Mouse (Mus musculus) thymus, adult 2 months (tissue): ENCODE measurements at regions not wholly inside any gene's neighbourhood (a gene's known extent, or its start where the extent isn't known, plus 50 kb on each side); places are given as distances from the start of the nearest gene placed in this dataset.

ENCODE experiments used
- DNase-seq: peaks from one replicate; pipeline ENCODE4 v3.0.0; 2021
- H3K27ac ChIP-seq: fragments of 200-500 bp; 2 replicates; pipeline ENCODE4 v1.5.1; 2012; ENCODE audit warnings: low read length, control low read depth; ENCODE audit not compliant: control insufficient read depth, insufficient read depth
- H3K27me3 ChIP-seq: fragments of 200-500 bp; 2 replicates; pipeline ENCODE4 v1.6.1; 2012; ENCODE audit warnings: mild to moderate bottlenecking, low read length, moderate library complexity, mixed read lengths; ENCODE audit not compliant: control insufficient read depth, insufficient read depth
- H3K36me3 ChIP-seq: fragments of 200-500 bp; 2 replicates; pipeline ENCODE4 v1.6.1; 2012; ENCODE audit warnings: mild to moderate bottlenecking, low read length, moderate library complexity; ENCODE audit not compliant: control insufficient read depth, insufficient read depth
- H3K4me1 ChIP-seq: fragments of 200-500 bp; replicated peaks from 2 replicates; pipeline ENCODE4 v1.6.1; 2012; ENCODE audit warnings: low read length; ENCODE audit not compliant: control insufficient read depth, insufficient read depth
- H3K4me3 ChIP-seq: fragments of 200-500 bp; 2 replicates; pipeline ENCODE4 v1.5.1; 2012; ENCODE audit warnings: mild to moderate bottlenecking, low read length, control low read depth, moderate library complexity; ENCODE audit not compliant: control insufficient read depth, insufficient read depth
- CTCF ChIP-seq: fragments of 200-500 bp; IDR thresholded peaks from 2 replicates; pipeline ENCODE4 v1.5.1; 2012; ENCODE audit warnings: mild to moderate bottlenecking, control low read depth, low read length, moderate library complexity, borderline replicate concordance; ENCODE audit not compliant: control insufficient read depth, poor library complexity, insufficient read depth; ENCODE audit errors: extremely low read depth
- POLR2A ChIP-seq: fragments of 200-500 bp; IDR thresholded peaks from 2 replicates; pipeline ENCODE4 v1.6.1; 2012; ENCODE audit warnings: mild to moderate bottlenecking, low read length, control low read depth, moderate library complexity; ENCODE audit not compliant: control insufficient read depth, poor library complexity, insufficient read depth; ENCODE audit errors: extremely low read depth
- WGBS: fragments of 180-500 bp; shearing (Covaris S2); methylation state at CpG from one replicate; pipeline ENCODE4 v1.1.7; 2018; 5-methylcytosine and 5-hydroxymethylcytosine counted together

DNA sequence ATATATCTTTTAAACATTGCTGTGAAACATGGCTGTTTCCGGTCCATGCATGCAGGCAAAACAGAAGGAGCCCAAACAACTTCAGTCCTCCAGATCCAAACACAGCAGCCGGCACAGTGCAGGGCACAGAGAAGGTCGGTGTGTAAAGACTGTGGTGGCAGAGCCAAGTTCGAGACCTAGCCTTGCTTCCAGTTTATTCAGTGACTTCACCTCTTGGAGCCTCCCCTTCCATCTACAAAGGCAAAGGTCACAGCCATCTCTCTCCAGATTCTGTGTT, 265.5 kb upstream of the Map3k7 start:
- 78% methylated on average over 4 of the region's 4 CpGs for WGBS
- Histone ChIP-seq H3K4me1 (no peaks in the 10 kb centered on the region), H3K27me3 (no peaks in the 10 kb centered on the region), H3K36me3 (no peaks in the 10 kb centered on the region), H3K4me3 (no peak overlapping the region), H3K27ac (no peak overlapping the region)
- TF ChIP-seq CTCF = no peak
- TF ChIP-seq POLR2A = no peak
- no peak for DNase-seq

DNA sequence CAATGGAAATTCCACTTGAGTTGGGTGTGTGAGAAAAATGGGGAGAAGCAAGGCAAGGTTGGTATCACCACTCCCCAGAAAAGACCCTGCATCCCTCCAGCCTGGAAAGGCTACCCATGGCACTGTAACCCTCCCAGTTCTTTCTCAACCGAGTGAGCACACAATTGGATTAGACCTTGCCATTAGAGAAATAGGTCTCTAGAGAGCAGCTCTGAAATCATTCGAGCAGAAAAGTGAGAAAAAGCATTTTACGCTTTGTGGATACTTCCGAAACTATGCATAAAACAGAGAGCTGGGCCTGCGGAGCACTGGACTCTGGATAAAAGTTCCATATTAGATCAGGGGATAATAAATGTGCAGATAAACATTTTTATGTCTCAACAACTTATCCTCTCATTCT, 264.6 kb upstream of the Map3k7 start:
- TF ChIP-seq POLR2A (no peak), CTCF (no peak)
- 92% methylated on average over 5 of the region's 5 CpGs for WGBS
- no peak for DNase-seq
- H3K27ac ChIP-seq = no peak overlapping the region
- H3K4me3 ChIP-seq = no peak overlapping the region
- H3K27me3 ChIP-seq = no peaks in the 10 kb centered on the region
- no peaks in the 10 kb centered on the region for H3K4me1 ChIP-seq
- H3K36me3 ChIP-seq = no peaks in the 10 kb centered on the region

DNA sequence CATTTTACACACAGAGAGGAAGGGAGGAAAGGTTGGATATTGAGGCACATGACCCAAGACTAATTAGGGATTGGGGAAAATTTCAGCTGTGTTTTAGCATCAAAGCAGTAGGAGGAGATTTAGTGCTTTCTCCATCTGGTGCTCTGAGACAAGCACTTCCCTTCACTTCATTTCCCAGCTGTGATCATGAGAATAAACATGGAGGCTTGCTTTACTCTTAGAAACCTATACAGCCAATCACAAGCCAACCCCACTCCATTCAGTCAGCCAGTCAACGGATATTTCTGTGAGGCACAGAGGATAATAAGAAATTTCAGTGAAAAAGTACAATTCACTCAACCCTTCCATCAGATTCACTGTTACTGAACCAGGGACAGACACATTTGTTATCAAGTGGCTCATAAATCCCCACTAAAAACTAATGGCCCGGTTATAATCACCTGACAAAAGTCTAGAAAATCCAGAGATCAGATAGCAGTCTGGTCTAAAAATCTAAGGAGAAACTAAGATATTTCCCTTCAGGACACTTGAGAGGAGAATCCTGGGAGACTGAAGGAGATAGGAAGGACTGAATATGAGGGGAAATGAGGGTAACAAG, 249.7 kb upstream of the Map3k7 start:
- no peaks in the 10 kb centered on the region for H3K36me3 ChIP-seq
- no peak for DNase-seq
- TF ChIP-seq POLR2A (no peak), CTCF (no peak)
- no peak overlapping the region for H3K4me3 ChIP-seq
- H3K27me3 ChIP-seq = no peaks in the 10 kb centered on the region
- no peaks in the 10 kb centered on the region for H3K4me1 ChIP-seq
- no peak overlapping the region for H3K27ac ChIP-seq
- WGBS = 94% methylated on average over 2 of the region's 2 CpGs

DNA sequence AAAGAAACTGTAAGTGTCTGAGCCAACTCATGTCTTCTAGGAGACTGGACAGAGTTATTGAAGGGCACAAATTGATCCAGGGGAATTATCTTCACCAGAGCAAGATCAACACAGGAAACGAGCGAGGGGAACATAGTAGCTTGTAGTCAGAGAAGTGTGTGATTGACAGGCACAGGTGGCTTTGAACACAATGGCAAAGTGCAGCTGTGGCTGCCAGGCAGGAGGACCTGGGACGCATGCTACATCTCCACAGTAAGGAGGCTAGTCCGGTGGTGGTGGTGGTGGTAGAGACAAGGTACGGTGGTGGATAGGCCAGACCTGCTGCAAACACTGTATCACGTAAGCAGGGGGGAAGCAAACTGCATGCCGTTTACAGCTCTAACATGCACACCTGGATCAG, 240.4 kb upstream of the Map3k7 start:
- Histone ChIP-seq H3K4me3 (no peak overlapping the region), H3K27me3 (no peaks in the 10 kb centered on the region), H3K4me1 (no peaks in the 10 kb centered on the region), H3K36me3 (no peaks in the 10 kb centered on the region), H3K27ac (no peak overlapping the region)
- DNase-seq = no peak
- TF ChIP-seq POLR2A (no peak), CTCF (no peak)
- WGBS = 77% methylated on average over 7 of the region's 7 CpGs

DNA sequence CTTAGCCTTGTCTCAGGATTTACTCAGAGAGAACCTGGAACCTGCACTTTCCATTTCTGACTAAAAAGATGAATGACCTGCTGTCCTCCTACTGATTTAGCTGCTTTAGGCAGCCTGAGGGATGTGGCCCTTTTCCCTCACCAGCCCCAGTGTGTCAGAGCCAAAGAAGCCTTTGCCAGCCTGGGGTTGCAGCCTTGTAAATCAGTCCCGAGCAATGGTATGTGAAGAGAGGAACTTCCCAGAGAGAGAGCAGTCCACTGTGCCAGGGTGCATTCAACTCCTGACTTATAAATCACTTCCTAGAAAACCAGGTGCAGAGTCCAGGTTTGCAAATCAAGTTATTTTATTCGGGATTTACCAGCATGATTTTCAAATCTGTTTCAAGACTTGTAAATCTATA, 239.5 kb upstream of the Map3k7 start:
- H3K4me1 ChIP-seq = no peaks in the 10 kb centered on the region
- WGBS = 76% methylated on average over 2 of the region's 2 CpGs
- H3K27ac ChIP-seq = no peak overlapping the region
- no peak overlapping the region for H3K4me3 ChIP-seq
- H3K27me3 ChIP-seq = no peaks in the 10 kb centered on the region
- H3K36me3 ChIP-seq = no peaks in the 10 kb centered on the region
- TF ChIP-seq POLR2A = no peak
- no peak for TF ChIP-seq CTCF
- no peak for DNase-seq

DNA sequence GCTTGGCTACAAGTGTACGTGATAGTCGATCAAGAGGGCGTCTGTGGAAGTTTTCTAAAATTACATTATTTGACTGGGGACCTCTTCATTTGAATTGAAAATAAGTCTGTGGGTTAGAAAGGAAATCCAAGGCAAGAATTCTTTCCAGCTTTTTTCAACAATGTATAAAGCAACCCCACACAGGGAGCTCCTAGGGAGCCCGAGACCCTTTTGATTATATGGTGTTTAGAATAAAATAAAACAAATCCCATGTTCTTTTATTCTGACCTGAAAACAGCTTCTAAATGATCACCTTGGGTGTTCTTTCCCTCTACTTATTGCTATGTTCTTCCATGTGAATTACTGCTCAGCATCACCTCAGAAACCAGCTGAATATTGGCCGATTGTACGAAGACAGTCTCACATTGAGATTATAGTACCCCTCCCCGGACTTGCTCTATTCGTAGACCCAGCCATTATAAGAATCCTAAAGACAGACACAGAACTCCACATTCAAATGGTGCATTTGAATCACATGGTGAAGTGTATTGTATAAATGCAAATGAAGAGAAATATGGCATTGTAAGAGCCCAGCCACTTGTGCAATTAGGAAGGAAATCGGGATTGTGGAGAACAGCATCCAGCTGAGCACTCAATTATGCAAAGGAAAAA, 236.3 kb upstream of the Map3k7 start:
- H3K27me3 ChIP-seq = no peaks in the 10 kb centered on the region
- H3K36me3 ChIP-seq = no peaks in the 10 kb centered on the region
- no peak for DNase-seq
- TF ChIP-seq POLR2A (no peak), CTCF (no peak)
- H3K27ac ChIP-seq = no peak overlapping the region
- WGBS = 94% methylated on average over 9 of the region's 9 CpGs
- no peaks in the 10 kb centered on the region for H3K4me1 ChIP-seq
- H3K4me3 ChIP-seq = no peak overlapping the region

DNA sequence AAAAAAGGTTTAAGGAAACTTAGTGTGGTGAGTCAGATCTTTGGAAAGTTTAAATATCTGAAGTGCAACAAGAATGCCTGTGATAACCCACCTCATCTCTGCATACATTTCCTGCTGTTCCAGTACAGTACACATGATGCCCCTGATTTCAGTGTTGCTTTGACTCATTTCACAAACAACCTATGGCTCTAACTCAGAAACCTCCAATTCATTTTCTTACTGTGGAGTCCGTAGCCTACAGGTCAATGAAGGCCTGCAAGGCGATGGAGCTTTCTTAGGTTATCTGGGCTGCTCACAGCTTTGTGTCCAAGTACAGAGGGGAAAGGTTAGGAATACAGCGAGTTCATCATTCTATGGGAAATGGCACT, 235.8 kb upstream of the Map3k7 start:
- Histone ChIP-seq H3K4me3 (no peak overlapping the region), H3K27me3 (no peaks in the 10 kb centered on the region), H3K4me1 (no peaks in the 10 kb centered on the region), H3K36me3 (no peaks in the 10 kb centered on the region), H3K27ac (no peak overlapping the region)
- TF ChIP-seq POLR2A (no peak), CTCF (no peak)
- no peak for DNase-seq
- WGBS = 94% methylated on average over 3 of the region's 3 CpGs
